ENCODE assay signal across 8 mouse cellular contexts in the genomic region with DNA sequence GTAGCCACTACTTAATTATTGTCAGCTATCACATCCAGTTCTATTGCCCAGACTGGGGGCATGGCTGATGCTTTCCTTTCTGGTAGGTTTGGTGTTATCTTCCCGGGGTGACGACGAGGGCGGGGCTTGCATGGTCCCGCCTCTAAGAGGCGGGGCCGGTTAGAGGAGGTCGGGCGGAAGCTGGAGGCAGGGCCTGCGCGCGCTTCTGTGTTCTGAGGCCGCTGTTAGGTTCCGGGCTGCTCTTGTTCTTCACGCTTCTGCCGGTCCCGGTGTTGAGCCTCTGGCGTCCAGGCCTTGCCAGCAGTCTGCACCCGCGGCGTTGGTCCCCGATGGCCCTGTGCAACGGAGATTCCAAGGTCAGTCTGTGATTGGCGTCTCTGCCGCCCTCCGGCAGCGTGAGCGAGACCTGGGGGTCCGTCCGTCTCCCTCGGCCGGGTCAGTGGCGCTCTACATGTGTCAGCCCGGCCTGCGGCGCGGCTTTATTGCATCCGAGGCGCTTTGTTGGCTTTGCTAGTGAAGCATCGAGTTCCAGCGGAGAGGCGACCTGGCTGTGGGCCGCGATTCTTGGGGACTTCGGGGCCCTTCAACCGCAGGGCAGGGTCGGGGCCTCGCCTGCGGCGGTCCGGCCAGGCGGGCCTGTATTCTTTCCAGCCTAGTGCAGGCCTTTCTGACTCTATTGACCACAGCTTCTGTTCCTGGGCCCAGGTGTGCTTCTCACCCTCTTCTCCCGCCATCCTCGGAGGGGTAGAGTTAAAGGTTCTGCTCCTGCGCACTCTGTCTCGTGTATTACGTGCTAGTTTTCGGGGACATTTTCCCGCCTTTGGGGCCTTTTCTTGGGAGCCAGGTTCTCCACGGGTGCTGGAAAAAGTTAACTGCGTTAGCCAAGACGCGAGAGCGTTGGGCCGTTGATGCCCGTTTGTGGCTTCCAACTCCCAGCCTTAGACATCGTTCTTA. TPM values are rescaled to one million over a fixed set of nuclear protein-coding genes. Genes with fewer than 3 reads are reported as not detected.
A peak's percentile ranks its signal among the peaks of the same experiment; 100 is the strongest.
DNase-seq lines count a peak whose midpoint lies in the region; ATAC-seq and TF ChIP-seq lines count a peak whose summit lies in the region.

A gene (plus strand): TSS at position 152 of the 954 bp plus-strand sequence.

- TF ChIP-seq CTCF in G1E (IDR thresholded peaks at IDR 0.05; ENCODE audit: low read depth, low read length), result no peak
- no peak for TF ChIP-seq CTCF in forebrain, postnatal 0 days (IDR thresholded peaks at IDR 0.05; ENCODE audit: low read depth)

- peaks cover 22% of the 10 kb centered on the region for H3K4me1 ChIP-seq in G1E (ENCODE audit: insufficient read depth, low read depth, low read length)
- H3K4me1 ChIP-seq in forebrain, postnatal 0 days (ENCODE audit: insufficient read depth), result peaks cover 7% of the 10 kb centered on the region; the same call in 1 of the 2 replicates
- H3K4me1 ChIP-seq in lung, embryonic 16.5 days (replicated peaks; ENCODE audit: control insufficient read depth, insufficient read depth, low read length), result peaks cover 9% of the 10 kb centered on the region; the same call in 1 of the 2 replicates

- H3K4me2 ChIP-seq in forebrain, postnatal 0 days (ENCODE audit: low read depth), result peak within 1 kb of the TSS; percentile 81
- H3K4me2 ChIP-seq in lung, embryonic 16.5 days (ENCODE audit: low read depth, low read length), result peak within 1 kb of the TSS; percentile 59

- ATAC-seq in G1E (ENCODE audit: extremely low read depth, insufficient number of reproducible peaks, low FRiP score, poor library complexity, severe bottlenecking), result peak; percentile 96
- ATAC-seq in forebrain, postnatal 0 days, result peak; percentile 100
- ATAC-seq in hematopoietic stem cell, adult 5-6 weeks (replicated peaks in 1 of 2; ENCODE audit: insufficient read depth in 1 of 2, low FRiP score in 2 of 2, low TSS enrichment in 1 of 2, low read depth in 1 of 2, poor library complexity in 2 of 2, severe bottlenecking in 2 of 2), result peak; percentile 98
- ATAC-seq in lung, embryonic 16.5 days (ENCODE audit: low read depth), result peak; percentile 100

- peak within 1 kb of the TSS; percentile 96 for H3K4me3 ChIP-seq in G1E (ENCODE audit: low read depth, low read length)
- H3K4me3 ChIP-seq in forebrain, postnatal 0 days (ENCODE audit: low read depth, low read length), result peak within 1 kb of the TSS; percentile 95
- peak within 1 kb of the TSS; percentile 88 for H3K4me3 ChIP-seq in lung, embryonic 16.5 days (ENCODE audit: low read length)

- peak; percentile 95 for DNase-seq in G1E (ENCODE audit: low spot score)
- DNase-seq in cerebellum, adult 18-20 months, result peak; percentile 93 to 94
- DNase-seq in forebrain, postnatal 0 days, result peak; percentile 94
- DNase-seq in layer of hippocampus, adult 9-10 months (ENCODE audit: low spot score), result peak; percentile 84
- peak; percentile 76 for DNase-seq in ovary, postnatal 10 days (ENCODE audit: low spot score)
- peak; percentile 91 to 94 for DNase-seq in thymus, postnatal 10 days (ENCODE audit: low spot score in 2 of 2)

- H3K9me3 ChIP-seq in G1E (replicated peaks), result no peaks in the 10 kb centered on the region
- H3K9me3 ChIP-seq in forebrain, postnatal 0 days (ENCODE audit: low read length), result no peaks in the 10 kb centered on the region
- no peaks in the 10 kb centered on the region for H3K9me3 ChIP-seq in lung, embryonic 16.5 days (ENCODE audit: control insufficient read depth, low read length)

- H3K27ac ChIP-seq in forebrain, postnatal 0 days (ENCODE audit: low read depth, low read length), result peak within 1 kb of the TSS; percentile 89
- H3K27ac ChIP-seq in lung, embryonic 16.5 days (ENCODE audit: low read length), result peak within 1 kb of the TSS; percentile 94

- under 1% methylated on average over 67 of the region's 67 CpGs for WGBS in forebrain, postnatal 0 days
- WGBS in lung, embryonic 16.5 days, result under 1% methylated on average over 66 of the region's 67 CpGs

- peaks cover 27% of the 10 kb centered on the region for H3K36me3 ChIP-seq in G1E (replicated peaks)
- H3K36me3 ChIP-seq in forebrain, postnatal 0 days (ENCODE audit: insufficient read depth), result peaks cover 11% of the 10 kb centered on the region; the same call in 1 of the 2 replicates
- peaks cover 7% of the 10 kb centered on the region; the same call in 1 of the 2 replicates for H3K36me3 ChIP-seq in lung, embryonic 16.5 days (ENCODE audit: control insufficient read depth, insufficient read depth, low read length)

- no peaks in the 10 kb centered on the region for H3K27me3 ChIP-seq in G1E (ENCODE audit: insufficient read depth, low read length)
- H3K27me3 ChIP-seq in forebrain, postnatal 0 days (ENCODE audit: insufficient read depth, low read length), result no peaks in the 10 kb centered on the region
- no peaks in the 10 kb centered on the region for H3K27me3 ChIP-seq in lung, embryonic 16.5 days (ENCODE audit: control insufficient read depth, insufficient read depth, low read depth, low read length)

- peak within 1 kb of the TSS; percentile 95 for H3K9ac ChIP-seq in forebrain, postnatal 0 days
- H3K9ac ChIP-seq in lung, embryonic 16.5 days (ENCODE audit: low read length), result peak within 1 kb of the TSS; percentile 97

RNA-seq across cellular contexts. Expression of the gene that starts here (rescaled TPM):
- total RNA-seq in G1E (2014; fragmentation: Nextera tagmentation) (67.0 and 83.8 TPM in 2 replicates), G1E (2017) (59.8 and 66.6 TPM in 2 replicates)
- polyA plus RNA-seq in G1E (2012), result 3.6 and 4.4 TPM in 2 replicates
- total RNA-seq in forebrain, postnatal 0 days (2014; rRNA removed), result 47.7 and 61.9 TPM in 2 replicates
- 31.3 and 42.3 TPM in 2 replicates for polyA plus RNA-seq in forebrain, postnatal 0 days (2015; fragmentation: Nextera tagmentation; extraction: Ambion mirVana)
- 44.7 and 47.5 TPM in 2 replicates for total RNA-seq in hematopoietic stem cell, adult 5-6 weeks (2017)
- polyA plus RNA-seq in lung, embryonic 16.5 days (2015; fragmentation: Nextera tagmentation; extraction: Ambion mirVana), result 37.5 and 38.7 TPM in 2 replicates

Comparison
In these comparisons a context has a peak if more than half of its experiments do, and no peak if none do; other contexts are left out.
1. Peak in every context shown above with its lines: DNase-seq, ATAC-seq, H3K4me3 ChIP-seq and H3K27ac ChIP-seq.